Mouse (Mus musculus): ENCODE measurements at regions not wholly inside any gene's neighbourhood (a gene's known extent, or its start where the extent isn't known, plus 50 kb on each side); places are given as distances from the start of the nearest gene placed in this dataset.

DNA sequence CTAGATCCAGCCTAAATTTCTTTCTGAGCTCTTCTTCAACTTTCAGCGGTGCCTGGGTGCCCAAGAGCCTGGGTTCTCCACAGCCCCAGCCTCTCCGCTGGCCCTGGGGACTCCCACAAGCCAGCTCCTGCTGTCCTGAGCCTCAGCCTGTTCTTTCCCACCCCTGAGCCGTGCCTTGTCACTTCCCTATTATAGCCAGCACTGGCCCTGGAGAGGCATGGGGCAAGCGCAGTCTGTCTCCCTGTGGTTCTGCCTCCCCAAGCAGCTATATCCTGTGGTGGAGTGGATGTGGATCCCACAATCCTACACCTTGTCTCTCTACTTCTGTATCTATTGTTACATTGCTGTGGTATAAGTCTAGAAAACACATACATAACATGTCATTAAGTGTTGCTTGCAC is 128.6 kb upstream of the Hgf start:
- Histone ChIP-seq H3K36me3 (ENCODE audit: control insufficient read depth) (no peaks in the 10 kb centered on the region), H3K9me3 (ENCODE audit: control insufficient read depth, low read length) (no peaks in the 10 kb centered on the region), H3K27me3 (ENCODE audit: control insufficient read depth) (no peaks in the 10 kb centered on the region), H3K4me3 (replicated peaks) (no peak overlapping the region), H3K4me1 (ENCODE audit: control insufficient read depth) (no peaks in the 10 kb centered on the region)
- no peak for TF ChIP-seq TAL1 (IDR thresholded peaks at IDR 0.05; ENCODE audit: low read length)
- TF ChIP-seq GATA1 (IDR thresholded peaks at IDR 0.05; ENCODE audit: low read length): no peak

DNA sequence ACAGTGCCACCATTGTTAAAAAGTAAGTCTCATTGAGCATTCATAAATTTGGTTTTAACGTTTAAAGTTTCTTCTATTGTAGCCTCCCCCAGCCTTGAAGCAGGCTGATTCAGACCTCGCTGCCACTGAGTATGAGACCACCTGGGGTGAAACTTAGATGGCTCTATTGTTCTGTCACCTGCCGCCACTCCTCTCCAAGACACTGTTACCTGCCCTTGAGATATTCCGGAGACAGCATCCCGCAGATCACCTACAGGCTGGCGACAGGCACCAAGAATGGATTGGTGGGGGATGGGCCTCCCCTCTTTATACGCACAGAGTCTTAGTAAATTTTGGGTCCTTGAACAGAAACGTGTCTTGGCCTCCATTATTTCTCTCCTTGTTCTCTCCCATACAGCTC is 128.0 kb upstream of the Hgf start:
- Histone ChIP-seq H3K4me3 (replicated peaks) (no peak overlapping the region), H3K36me3 (ENCODE audit: control insufficient read depth) (no peaks in the 10 kb centered on the region), H3K9me3 (ENCODE audit: control insufficient read depth, low read length) (no peaks in the 10 kb centered on the region), H3K4me1 (ENCODE audit: control insufficient read depth) (no peaks in the 10 kb centered on the region), H3K27me3 (ENCODE audit: control insufficient read depth) (no peaks in the 10 kb centered on the region)
- no peak for TF ChIP-seq GATA1 (IDR thresholded peaks at IDR 0.05; ENCODE audit: low read length)
- no peak for TF ChIP-seq TAL1 (IDR thresholded peaks at IDR 0.05; ENCODE audit: low read length)

DNA sequence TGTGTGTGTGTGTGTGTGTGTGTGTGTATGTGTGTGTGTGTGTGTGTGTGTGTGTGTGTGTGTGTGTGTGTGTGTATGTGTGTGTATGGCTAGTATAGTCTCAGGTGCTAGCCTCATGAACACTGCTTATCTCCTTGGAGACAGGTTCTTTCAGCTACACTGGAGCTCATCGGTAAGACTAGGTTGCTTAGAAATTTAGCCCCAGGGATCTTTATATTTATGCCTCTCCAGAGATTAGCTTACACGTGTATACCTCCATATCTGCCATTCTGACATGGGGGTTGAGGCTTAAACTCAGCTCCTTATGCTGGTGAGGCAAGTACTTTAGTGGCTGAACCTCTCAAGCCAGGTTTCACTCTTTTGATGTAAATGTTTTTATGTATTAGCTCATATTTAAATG is 127.0 kb upstream of the Hgf start:
- no peaks in the 10 kb centered on the region for H3K9me3 ChIP-seq (ENCODE audit: control insufficient read depth, low read length)
- TF ChIP-seq GATA1 (IDR thresholded peaks at IDR 0.05; ENCODE audit: low read length) (no peak), TAL1 (IDR thresholded peaks at IDR 0.05; ENCODE audit: low read length) (no peak)
- H3K4me3 ChIP-seq (replicated peaks): no peak overlapping the region
- no peaks in the 10 kb centered on the region for H3K4me1 ChIP-seq (ENCODE audit: control insufficient read depth)
- H3K36me3 ChIP-seq (ENCODE audit: control insufficient read depth): no peaks in the 10 kb centered on the region
- no peaks in the 10 kb centered on the region for H3K27me3 ChIP-seq (ENCODE audit: control insufficient read depth)

DNA sequence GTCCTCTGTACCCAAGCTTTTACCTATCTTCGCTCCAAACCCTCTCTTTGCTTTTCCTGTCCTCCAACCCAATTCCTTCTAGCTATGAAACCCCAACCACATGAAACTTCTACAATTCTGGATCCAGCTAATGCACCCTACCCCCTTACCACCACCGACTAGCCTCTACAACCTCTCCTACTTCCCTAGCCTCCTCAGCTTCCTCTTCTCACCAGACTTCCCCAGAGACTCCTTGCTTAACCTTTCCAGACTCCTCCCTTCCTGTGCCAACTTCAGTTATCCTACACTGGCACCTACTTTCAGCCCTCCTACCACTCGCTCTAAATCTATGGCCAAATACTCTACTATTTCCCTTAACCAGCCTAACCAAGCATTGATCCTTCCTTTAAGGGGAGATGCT is 118.7 kb upstream of the Hgf start:
- H3K27me3 ChIP-seq (ENCODE audit: control insufficient read depth): no peaks in the 10 kb centered on the region
- H3K36me3 ChIP-seq (ENCODE audit: control insufficient read depth): no peaks in the 10 kb centered on the region
- H3K4me1 ChIP-seq (ENCODE audit: control insufficient read depth): no peaks in the 10 kb centered on the region
- no peak overlapping the region for H3K4me3 ChIP-seq (replicated peaks)
- no peaks in the 10 kb centered on the region for H3K9me3 ChIP-seq (ENCODE audit: control insufficient read depth, low read length)
- no peak for TF ChIP-seq GATA1 (IDR thresholded peaks at IDR 0.05; ENCODE audit: low read length)
- TF ChIP-seq TAL1 (IDR thresholded peaks at IDR 0.05; ENCODE audit: low read length): no peak

DNA sequence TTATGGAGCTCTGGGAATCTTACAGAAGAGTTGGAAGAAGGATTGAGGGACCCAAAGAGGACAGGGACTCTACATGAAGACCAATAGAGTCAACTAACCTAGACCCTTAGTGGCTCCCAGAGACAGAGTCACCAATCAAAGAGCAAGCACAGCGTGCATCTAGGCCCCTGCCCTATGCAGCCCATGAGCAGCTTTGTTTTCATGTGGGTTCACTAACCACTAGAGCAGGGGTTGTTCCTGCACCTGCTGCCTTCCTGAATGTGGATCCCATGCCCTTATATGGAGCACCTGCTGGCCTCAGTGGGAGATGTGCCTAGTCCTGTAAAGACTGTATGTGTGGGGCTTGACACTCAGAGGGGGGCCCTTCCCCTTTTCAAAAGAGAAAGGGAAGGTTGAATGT is 108.2 kb upstream of the Hgf start:
- Histone ChIP-seq H3K4me3 (replicated peaks) (no peak overlapping the region), H3K9me3 (ENCODE audit: control insufficient read depth, low read length) (no peaks in the 10 kb centered on the region), H3K36me3 (ENCODE audit: control insufficient read depth) (no peaks in the 10 kb centered on the region), H3K4me1 (ENCODE audit: control insufficient read depth) (no peaks in the 10 kb centered on the region), H3K27me3 (ENCODE audit: control insufficient read depth) (no peaks in the 10 kb centered on the region)
- TF ChIP-seq GATA1 (IDR thresholded peaks at IDR 0.05; ENCODE audit: low read length) (no peak), TAL1 (IDR thresholded peaks at IDR 0.05; ENCODE audit: low read length) (no peak)

DNA sequence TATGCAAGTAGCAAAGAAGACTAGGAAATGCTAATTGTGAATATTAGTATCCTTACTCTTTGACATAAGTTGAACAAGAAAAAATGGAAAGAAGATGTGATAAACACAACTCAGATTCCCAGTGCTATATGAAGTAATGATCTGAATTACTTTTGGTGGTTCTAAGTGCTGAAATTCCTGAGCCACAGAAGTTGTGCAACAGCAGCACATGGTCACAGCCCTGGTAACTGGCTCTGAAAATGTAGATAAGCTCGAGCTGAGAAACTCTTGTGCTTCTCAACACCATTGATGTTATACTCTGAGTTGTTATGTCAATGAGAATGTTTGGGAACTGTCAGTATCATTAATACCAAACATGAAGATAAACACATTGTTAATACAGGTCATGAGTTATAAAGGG is 106.3 kb upstream of the Hgf start:
- no peaks in the 10 kb centered on the region for H3K4me1 ChIP-seq (ENCODE audit: control insufficient read depth)
- no peaks in the 10 kb centered on the region for H3K9me3 ChIP-seq (ENCODE audit: control insufficient read depth, low read length)
- TF ChIP-seq TAL1 (IDR thresholded peaks at IDR 0.05; ENCODE audit: low read length) (no peak), GATA1 (IDR thresholded peaks at IDR 0.05; ENCODE audit: low read length) (no peak)
- no peaks in the 10 kb centered on the region for H3K27me3 ChIP-seq (ENCODE audit: control insufficient read depth)
- H3K36me3 ChIP-seq (ENCODE audit: control insufficient read depth): no peaks in the 10 kb centered on the region
- no peak overlapping the region for H3K4me3 ChIP-seq (replicated peaks)

DNA sequence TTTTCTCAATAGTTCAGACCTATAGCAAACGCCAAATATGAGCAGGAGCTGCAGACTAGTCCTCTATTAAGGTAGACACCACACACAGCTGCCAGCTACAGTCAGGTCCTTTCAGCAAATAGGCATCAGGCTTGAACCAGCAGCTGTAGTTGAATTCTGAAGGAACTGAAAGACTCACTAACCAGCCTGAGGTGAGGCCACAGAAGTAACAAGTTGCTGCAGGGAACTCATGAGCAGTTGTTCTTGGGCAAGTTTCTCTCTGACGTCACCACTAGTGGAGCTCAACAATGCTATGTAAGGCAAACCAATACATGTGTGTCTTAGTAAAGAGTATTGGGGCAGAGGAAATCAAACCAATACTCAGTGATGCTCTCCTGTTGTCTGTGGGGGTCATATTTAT is 91.5 kb upstream of the Hgf start:
- TF ChIP-seq GATA1 (IDR thresholded peaks at IDR 0.05; ENCODE audit: low read length) (no peak), TAL1 (IDR thresholded peaks at IDR 0.05; ENCODE audit: low read length) (no peak)

DNA sequence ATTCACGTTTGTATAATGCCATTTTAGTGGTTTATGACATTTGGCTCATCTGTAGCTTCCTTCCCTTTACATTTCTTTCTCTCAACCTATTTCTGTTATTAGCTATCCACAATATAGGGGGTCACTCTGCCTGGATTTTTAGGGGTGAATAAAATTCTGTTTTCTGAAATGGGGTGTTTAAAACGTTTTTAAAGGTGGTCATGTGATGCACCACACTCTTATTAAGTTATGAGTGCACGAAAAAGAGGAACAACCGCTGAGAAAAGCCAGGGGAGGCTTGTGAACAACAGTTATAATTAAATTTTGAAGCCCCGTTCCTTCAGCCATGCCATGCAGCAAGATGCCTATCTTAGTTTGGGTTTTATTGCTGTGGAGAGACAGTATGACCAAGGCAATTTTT is 87.0 kb upstream of the Hgf start:
- Histone ChIP-seq H3K4me3 (replicated peaks) (no peak overlapping the region), H3K27me3 (ENCODE audit: control insufficient read depth) (no peaks in the 10 kb centered on the region), H3K36me3 (ENCODE audit: control insufficient read depth) (no peaks in the 10 kb centered on the region), H3K9me3 (ENCODE audit: control insufficient read depth, low read length) (no peaks in the 10 kb centered on the region), H3K4me1 (ENCODE audit: control insufficient read depth) (peaks cover 19% of the 10 kb centered on the region)
- TF ChIP-seq GATA1 (IDR thresholded peaks at IDR 0.05; ENCODE audit: low read length) (no peak), TAL1 (IDR thresholded peaks at IDR 0.05; ENCODE audit: low read length) (no peak)

More for the DNA sequence above, 91.5 kb upstream of the Hgf start:
- Histone ChIP-seq H3K36me3 (ENCODE audit: control insufficient read depth) (no peaks in the 10 kb centered on the region), H3K4me1 (ENCODE audit: control insufficient read depth) (no peaks in the 10 kb centered on the region), H3K9me3 (ENCODE audit: control insufficient read depth, low read length) (no peaks in the 10 kb centered on the region), H3K27me3 (ENCODE audit: control insufficient read depth) (no peaks in the 10 kb centered on the region), H3K4me3 (replicated peaks) (no peak overlapping the region)

DNA sequence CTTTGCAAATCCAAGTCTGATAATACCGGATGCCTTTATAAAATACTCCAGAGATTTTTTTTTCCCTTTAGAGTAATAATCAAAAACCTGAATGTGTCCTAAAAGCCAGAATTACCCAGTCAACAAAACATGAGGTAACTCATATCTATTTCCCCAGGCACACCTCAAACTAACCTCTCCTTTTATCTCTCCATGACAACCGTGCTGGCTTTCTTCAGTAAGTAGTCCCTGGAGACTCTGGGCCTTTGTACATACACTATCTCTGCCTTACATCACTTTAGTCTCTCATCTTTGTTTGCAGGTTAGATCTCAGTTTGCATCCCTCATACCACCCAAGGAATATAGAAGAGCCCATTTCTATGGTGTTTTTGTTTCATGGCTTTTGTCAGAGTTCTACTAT is 84.7 kb upstream of the Hgf start:
- Histone ChIP-seq H3K36me3 (ENCODE audit: control insufficient read depth) (no peaks in the 10 kb centered on the region), H3K27me3 (ENCODE audit: control insufficient read depth) (no peaks in the 10 kb centered on the region), H3K4me3 (replicated peaks) (no peak overlapping the region), H3K4me1 (ENCODE audit: control insufficient read depth) (peaks cover 19% of the 10 kb centered on the region), H3K9me3 (ENCODE audit: control insufficient read depth, low read length) (no peaks in the 10 kb centered on the region)
- TF ChIP-seq TAL1 (IDR thresholded peaks at IDR 0.05; ENCODE audit: low read length) (no peak), GATA1 (IDR thresholded peaks at IDR 0.05; ENCODE audit: low read length) (no peak)

DNA sequence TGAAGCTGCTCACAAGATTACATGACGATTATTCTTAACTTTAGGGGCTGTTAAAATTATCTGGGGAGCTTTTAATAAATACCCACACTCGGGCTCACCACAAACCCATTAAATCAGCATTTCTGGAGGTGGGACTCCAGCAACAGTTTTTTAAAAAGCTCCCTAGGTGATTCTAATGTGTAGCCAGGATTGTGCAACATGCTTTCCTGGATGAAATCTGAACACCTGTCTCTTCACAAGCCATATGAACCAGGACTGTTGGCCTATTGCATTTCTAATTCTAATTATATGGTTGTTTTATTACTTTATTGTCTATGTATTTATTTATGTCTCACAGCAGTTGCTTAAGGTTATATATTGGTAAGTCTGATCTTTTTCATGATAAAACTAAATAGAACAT is 84.1 kb upstream of the Hgf start:
- TF ChIP-seq TAL1 (IDR thresholded peaks at IDR 0.05; ENCODE audit: low read length): no peak
- no peak for TF ChIP-seq GATA1 (IDR thresholded peaks at IDR 0.05; ENCODE audit: low read length)
- Histone ChIP-seq H3K4me1 (ENCODE audit: control insufficient read depth) (peaks cover 19% of the 10 kb centered on the region), H3K9me3 (ENCODE audit: control insufficient read depth, low read length) (no peaks in the 10 kb centered on the region), H3K4me3 (replicated peaks) (no peak overlapping the region), H3K36me3 (ENCODE audit: control insufficient read depth) (no peaks in the 10 kb centered on the region), H3K27me3 (ENCODE audit: control insufficient read depth) (no peaks in the 10 kb centered on the region)
